Mouse (Mus musculus): Measurements from ENCODE around the gene Tbx3.

DNA sequence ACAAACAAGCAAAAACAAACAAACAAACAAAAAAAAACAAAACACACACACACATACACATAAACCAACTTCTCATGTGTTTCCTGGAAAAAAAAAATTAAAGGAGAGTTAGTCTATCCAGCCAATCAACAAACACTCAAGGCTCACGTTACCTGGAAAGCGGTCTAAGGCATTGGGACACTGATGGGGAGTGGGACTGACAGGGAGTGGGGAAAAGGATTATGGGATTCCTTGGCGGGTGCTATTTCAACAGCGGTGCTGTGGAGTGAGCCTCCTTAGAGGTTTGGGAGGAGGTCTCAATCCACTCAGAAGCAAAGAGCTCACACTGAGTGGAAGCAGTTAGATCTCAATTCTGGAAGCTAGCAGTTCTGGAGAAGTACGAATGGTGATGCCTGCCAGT lies 12.1 kb upstream of the Tbx3 start:
- TF ChIP-seq CTCF (IDR thresholded peaks at IDR 0.05; ENCODE audit: borderline replicate concordance, insufficient read depth, low read depth, low read length) (no peak), POLR2A (IDR thresholded peaks at IDR 0.05; ENCODE audit: borderline replicate concordance, insufficient read depth, low read length) (no peak)
